Mouse (Mus musculus) hindbrain, embryonic 10.5 days (tissue): Measurements from ENCODE around the gene Ric8a. TPM values are rescaled to one million over a fixed set of nuclear protein-coding genes. Genes with fewer than 3 reads are reported as not detected.

ENCODE experiments used
- DNase-seq: peaks from one replicate; pipeline ENCODE4 v3.0.0-alpha.2; 2017; ENCODE audit warnings: low spot score
- H3K27ac ChIP-seq: fragments of 300-500 bp; sonication (generic); 2 replicates; pipeline ENCODE4 v1.5.1; 2016; ENCODE audit warnings: mild to moderate bottlenecking, moderate library complexity
- H3K27me3 ChIP-seq: fragments of 300-500 bp; sonication (generic); 2 replicates; pipeline ENCODE4 v1.6.1; 2016; ENCODE audit warnings: mild to moderate bottlenecking; ENCODE audit not compliant: poor library complexity, insufficient read depth, severe bottlenecking
- H3K36me3 ChIP-seq: fragments of 300-500 bp; sonication (generic); 2 replicates; pipeline ENCODE4 v1.6.1; 2016; ENCODE audit warnings: mild to moderate bottlenecking, moderate library complexity
- H3K4me1 ChIP-seq: fragments of 300-500 bp; sonication (generic); replicated peaks from 2 replicates; pipeline ENCODE4 v1.6.1; 2016; ENCODE audit warnings: mild to moderate bottlenecking
- H3K4me3 ChIP-seq: fragments of 300-500 bp; sonication (generic); 2 replicates; pipeline ENCODE4 v1.5.1; 2016; ENCODE audit warnings: mild to moderate bottlenecking, moderate library complexity
- H3K9me3 ChIP-seq: fragments of 300-500 bp; sonication (generic); 2 replicates; pipeline ENCODE4 v1.6.1; 2016; ENCODE audit warnings: mild to moderate bottlenecking, moderate library complexity
- WGBS: fragments of 180-500 bp; shearing (Covaris S2); methylation state at CpG from one replicate; pipeline ENCODE4 v1.1.7; 2016; 5-methylcytosine and 5-hydroxymethylcytosine counted together
- polyA plus RNA-seq: library from polyadenylated mRNA; unstranded; fragments of >200 nt; fragmentation: Nextera tagmentation; extraction: Ambion mirVana; gene quantifications from 2 replicates; pipeline ENCODE4 v1.2.1, GENCODE M21; 2016

Gene Ric8a
- polyA plus RNA-seq = 67.0 and 81.7 TPM in 2 replicates

- Histone ChIP-seq H3K4me1 (peaks cover 30% of the 10 kb centered on the region), H3K36me3 (peaks cover 67% of the 10 kb centered on the region), H3K4me3 (peak within 1 kb of the TSS; percentile 74), H3K9me3 (no peaks in the 10 kb centered on the region), H3K27ac (peak within 1 kb of the TSS; percentile 87), H3K27me3 (no peaks in the 10 kb centered on the region)
- WGBS = under 1% methylated on average over 50 of the region's 50 CpGs
- peak; percentile 80 for DNase-seq
These were observed at the start of gene Ric8a for GRCm38 (mm10) chr7:140856785-140857549. Gene Ric8a, plus strand, starts transcription at chr7:140856957.

- H3K4me3 ChIP-seq = no peak overlapping the region
- no peaks in the 10 kb centered on the region for H3K9me3 ChIP-seq
- 90% methylated on average over 6 of the region's 6 CpGs for WGBS
- no peak for DNase-seq
- H3K36me3 ChIP-seq = peaks cover 29% of the 10 kb centered on the region
- no peak overlapping the region for H3K27ac ChIP-seq
- no peaks in the 10 kb centered on the region for H3K27me3 ChIP-seq
- no peaks in the 10 kb centered on the region for H3K4me1 ChIP-seq
These were observed 46.3 kb upstream of the Ric8a start for GRCm38 (mm10) chr7:140810496-140810895.

GRCm38 (mm10) chr7:140811714-140812113, 45.0 kb upstream of the Ric8a start:
- Histone ChIP-seq H3K36me3 (peaks cover 29% of the 10 kb centered on the region), H3K4me3 (no peak overlapping the region), H3K9me3 (no peaks in the 10 kb centered on the region), H3K27ac (no peak overlapping the region), H3K27me3 (no peaks in the 10 kb centered on the region), H3K4me1 (no peaks in the 10 kb centered on the region)
- WGBS = 88% methylated on average over 13 of the region's 13 CpGs
- no peak for DNase-seq

- H3K27ac ChIP-seq = no peak overlapping the region
- peaks cover 29% of the 10 kb centered on the region for H3K36me3 ChIP-seq
- 89% methylated on average over 12 of the region's 12 CpGs for WGBS
- no peaks in the 10 kb centered on the region for H3K9me3 ChIP-seq
- no peaks in the 10 kb centered on the region for H3K4me1 ChIP-seq
- no peak for DNase-seq
- no peak overlapping the region for H3K4me3 ChIP-seq
- no peaks in the 10 kb centered on the region for H3K27me3 ChIP-seq
These were observed 43.9 kb upstream of the Ric8a start for GRCm38 (mm10) chr7:140812850-140813249.

- Histone ChIP-seq H3K36me3 (no peaks in the 10 kb centered on the region), H3K27ac (no peak overlapping the region), H3K27me3 (no peaks in the 10 kb centered on the region), H3K4me3 (no peak overlapping the region), H3K9me3 (no peaks in the 10 kb centered on the region), H3K4me1 (peaks cover 9% of the 10 kb centered on the region; the same call in 1 of the 2 replicates)
- 75% methylated on average over 4 of the region's 4 CpGs for WGBS
- DNase-seq = no peak
These were observed 36.6 kb upstream of the Ric8a start for GRCm38 (mm10) chr7:140820173-140820572.

GRCm38 (mm10) chr7:140821305-140821652, 35.5 kb upstream of the Ric8a start:
- Histone ChIP-seq H3K9me3 (no peaks in the 10 kb centered on the region), H3K4me1 (peaks cover 9% of the 10 kb centered on the region; the same call in 1 of the 2 replicates), H3K27me3 (no peaks in the 10 kb centered on the region), H3K4me3 (peak overlapping the region; percentile 64), H3K27ac (no peak overlapping the region), H3K36me3 (no peaks in the 10 kb centered on the region)
- 50% methylated on average over 5 of the region's 5 CpGs for WGBS
- no peak for DNase-seq

- Histone ChIP-seq H3K27ac (peak within 1 kb of the TSS; percentile 82), H3K27me3 (0 out of 2 replicates have a peak, but pooled peaks cover 2% of the 10 kb centered on the region), H3K9me3 (no peaks in the 10 kb centered on the region), H3K36me3 (no peaks in the 10 kb centered on the region), H3K4me1 (peaks cover 9% of the 10 kb centered on the region; the same call in 1 of the 2 replicates), H3K4me3 (peak within 1 kb of the TSS; percentile 64)
- WGBS = 1% methylated on average over 21 of the region's 21 CpGs
- DNase-seq = peak; percentile 70
These were observed 35.0 kb upstream of the Ric8a start, which contains the start of gene Zfp941 for GRCm38 (mm10) chr7:140821653-140822329. Gene Zfp941, minus strand, starts transcription at chr7:140822178.

- Histone ChIP-seq H3K4me1 (peaks cover 9% of the 10 kb centered on the region; the same call in 1 of the 2 replicates), H3K27ac (no peak overlapping the region), H3K4me3 (no peak overlapping the region), H3K9me3 (no peaks in the 10 kb centered on the region), H3K36me3 (no peaks in the 10 kb centered on the region), H3K27me3 (0 out of 2 replicates have a peak, but pooled peaks cover 2% of the 10 kb centered on the region)
- DNase-seq = no peak
- 92% methylated on average over 4 of the region's 4 CpGs for WGBS
These were observed 34.0 kb upstream of the Ric8a start for GRCm38 (mm10) chr7:140822731-140823130.

- H3K4me1 ChIP-seq = no peaks in the 10 kb centered on the region
- DNase-seq = no peak
- H3K4me3 ChIP-seq = no peak overlapping the region
- WGBS = 39% methylated on average over 8 of the region's 8 CpGs
- H3K27ac ChIP-seq = no peak overlapping the region
- no peaks in the 10 kb centered on the region for H3K9me3 ChIP-seq
- 0 out of 2 replicates have a peak, but pooled peaks cover 2% of the 10 kb centered on the region for H3K27me3 ChIP-seq
- H3K36me3 ChIP-seq = no peaks in the 10 kb centered on the region
These were observed 28.4 kb upstream of the Ric8a start for GRCm38 (mm10) chr7:140828171-140828881.

GRCm38 (mm10) chr7:140831447-140831846, 25.3 kb upstream of the Ric8a start:
- no peaks in the 10 kb centered on the region for H3K9me3 ChIP-seq
- H3K27me3 ChIP-seq = 0 out of 2 replicates have a peak, but pooled peaks cover 8% of the 10 kb centered on the region
- H3K27ac ChIP-seq = no peak overlapping the region
- 74% methylated on average over 6 of the region's 6 CpGs for WGBS
- no peak overlapping the region for H3K4me3 ChIP-seq
- DNase-seq = no peak
- no peaks in the 10 kb centered on the region for H3K36me3 ChIP-seq
- H3K4me1 ChIP-seq = 0 out of 2 replicates have a peak, but pooled peaks cover 4% of the 10 kb centered on the region

GRCm38 (mm10) chr7:140833341-140833740, 23.4 kb upstream of the Ric8a start:
- 0 out of 2 replicates have a peak, but pooled peaks cover 7% of the 10 kb centered on the region for H3K27me3 ChIP-seq
- no peaks in the 10 kb centered on the region for H3K9me3 ChIP-seq
- DNase-seq = no peak
- no peaks in the 10 kb centered on the region for H3K36me3 ChIP-seq
- 86% methylated on average over 4 of the region's 4 CpGs for WGBS
- no peak overlapping the region for H3K4me3 ChIP-seq
- H3K4me1 ChIP-seq = 0 out of 2 replicates have a peak, but pooled peaks cover 4% of the 10 kb centered on the region
- no peak overlapping the region for H3K27ac ChIP-seq

GRCm38 (mm10) chr7:140834968-140835757, 21.6 kb upstream of the Ric8a start, which contains the start of gene Urah:
Gene Urah, plus strand, starts transcription at chr7:140835018.
- Histone ChIP-seq H3K27ac (0 out of 2 replicates have a peak within 1 kb of the TSS, but pooled peaks have one; percentile 36), H3K4me3 (no peak within 1 kb of the TSS), H3K27me3 (peaks cover 16% of the 10 kb centered on the region; the same call in 1 of the 2 replicates), H3K4me1 (0 out of 2 replicates have a peak, but pooled peaks cover 4% of the 10 kb centered on the region), H3K36me3 (no peaks in the 10 kb centered on the region), H3K9me3 (no peaks in the 10 kb centered on the region)
- 49% methylated on average over 20 of the region's 20 CpGs for WGBS
- no peak for DNase-seq
